Mouse (Mus musculus) monocyte, adult 2 months (primary cell): Measurements from ENCODE around the gene Amot.

Source experiments
- DNase-seq, 2 experiments: peaks; one replicate each; pipeline ENCODE4 v3.0.0; 2022; ENCODE audit warnings: low spot score in 2 of 2, low read depth in 1 of 2

Gene Amot

GRCm38 (mm10) chrX:145482383-145482782, 22.6 kb downstream of the Amot start:
- DNase-seq = no peak

GRCm38 (mm10) chrX:145479942-145480341, 25.0 kb downstream of the Amot start:
- DNase-seq = no peak

GRCm38 (mm10) chrX:145477725-145478194, 27.2 kb downstream of the Amot start:
- DNase-seq = no peak

GRCm38 (mm10) chrX:145477003-145477724, 27.8 kb downstream of the Amot start:
- no peak for DNase-seq

- DNase-seq = no peak
Measured at GRCm38 (mm10) chrX:145468264-145468663, 36.7 kb downstream of the Amot start.

GRCm38 (mm10) chrX:145463524-145463923, 41.5 kb downstream of the Amot start:
- DNase-seq = no peak

- DNase-seq = no peak
Measured at GRCm38 (mm10) chrX:145461339-145461738, 43.6 kb downstream of the Amot start.

- no peak for DNase-seq
Measured at GRCm38 (mm10) chrX:145456251-145456650, 48.7 kb downstream of the Amot start.

GRCm38 (mm10) chrX:145455629-145456028, 49.4 kb downstream of the Amot start:
- no peak for DNase-seq

- DNase-seq = no peak
Measured at GRCm38 (mm10) chrX:145454828-145455227, 50.2 kb downstream of the Amot start.

- no peak for DNase-seq
Measured at GRCm38 (mm10) chrX:145441526-145441925, 63.5 kb downstream of the Amot start.

GRCm38 (mm10) chrX:145433652-145434051, 71.3 kb downstream of the Amot start:
- DNase-seq = no peak

GRCm38 (mm10) chrX:145430836-145431570, 74.0 kb downstream of the Amot start:
- no peak for DNase-seq

- DNase-seq = no peak
Measured at GRCm38 (mm10) chrX:145428811-145429210, 76.2 kb downstream of the Amot start.

- DNase-seq = no peak
Measured at GRCm38 (mm10) chrX:145424026-145424425, 81.0 kb downstream of the Amot start.

GRCm38 (mm10) chrX:145414319-145414718, 90.7 kb downstream of the Amot start:
- DNase-seq = no peak

GRCm38 (mm10) chrX:145411425-145411824, 93.6 kb downstream of the Amot start:
- no peak for DNase-seq

GRCm38 (mm10) chrX:145406052-145406451, 98.9 kb downstream of the Amot start:
- no peak for DNase-seq

- no peak for DNase-seq
Measured at GRCm38 (mm10) chrX:145401926-145402325, 103.1 kb downstream of the Amot start.

GRCm38 (mm10) chrX:145399236-145399635, 105.7 kb downstream of the Amot start:
- no peak for DNase-seq
